Mouse (Mus musculus) cerebellum, adult 2 months (tissue): ENCODE data around the gene Plxnb3. TPM values are rescaled to one million over a fixed set of nuclear protein-coding genes. Genes with fewer than 3 reads are reported as not detected.

ENCODE experiments used
- DNase-seq, 2 experiments: peaks; one replicate each; pipeline ENCODE4 v3.0.0; 2021
- H3K27ac ChIP-seq: fragments of 200-500 bp; 2 replicates; pipeline ENCODE4 v1.5.1; 2012; ENCODE audit warnings: low read length, control low read depth, inconsistent platforms; ENCODE audit not compliant: insufficient read depth
- H3K27me3 ChIP-seq: fragments of 200-500 bp; 2 replicates; pipeline ENCODE4 v1.6.1; 2012; ENCODE audit warnings: inconsistent platforms, mild to moderate bottlenecking, low read length, moderate library complexity; ENCODE audit not compliant: control insufficient read depth, insufficient read depth
- H3K4me1 ChIP-seq: fragments of 200-500 bp; 2 replicates; pipeline ENCODE4 v1.6.1; 2011; ENCODE audit warnings: low read length; ENCODE audit not compliant: control insufficient read depth, insufficient read depth
- H3K4me3 ChIP-seq: fragments of 200-500 bp; replicated peaks from 2 replicates; pipeline ENCODE3; 2011; ENCODE audit warnings: mild to moderate bottlenecking, low read depth, low read length, control low read depth; ENCODE audit not compliant: insufficient read depth
- CTCF ChIP-seq: fragments of 200-500 bp; IDR thresholded peaks from 2 replicates; pipeline ENCODE4 v1.5.1; 2011; ENCODE audit warnings: low read depth, mild to moderate bottlenecking, control low read depth, low read length, moderate library complexity, borderline replicate concordance; ENCODE audit not compliant: insufficient read depth
- POLR2A ChIP-seq: fragments of 200-500 bp; IDR thresholded peaks from 2 replicates; pipeline ENCODE4 v1.6.1; 2011; ENCODE audit warnings: low read length, control low read depth, borderline replicate concordance; ENCODE audit not compliant: insufficient read depth
- WGBS: fragments of 180-500 bp; shearing (Covaris S2); methylation state at CpG from one replicate; pipeline ENCODE4 v1.1.7; 2018; 5-methylcytosine and 5-hydroxymethylcytosine counted together
- polyA plus RNA-seq: library from polyadenylated mRNA; depleted of rRNA; stranded (reverse); fragments of >200 nt; gene quantifications from 2 replicates; pipeline ENCODE4 v1.2.3, GENCODE M21; 2012

The Plxnb3 gene
- polyA plus RNA-seq, 1 experiment, result 32.5 TPM

- TF ChIP-seq POLR2A (no peak), CTCF (no peak)
- no peak overlapping the region for H3K4me3 ChIP-seq
- 47% methylated on average over 1 of the region's 1 CpGs for WGBS
- H3K4me1 ChIP-seq, result no peaks in the 10 kb centered on the region; the same call in 1 of the 2 replicates
- peak in 1 of 2 experiments; percentile 32 for DNase-seq
- H3K27ac ChIP-seq, result no peak overlapping the region
- no peaks in the 10 kb centered on the region for H3K27me3 ChIP-seq
Measured at GRCm38 (mm10) chrX:73765311-73765710, 8.4 kb downstream of the Plxnb3 start.

GRCm38 (mm10) chrX:73767267-73767666, 10.4 kb downstream of the Plxnb3 start:
- Histone ChIP-seq H3K4me3 (no peak overlapping the region), H3K4me1 (no peaks in the 10 kb centered on the region; the same call in 1 of the 2 replicates), H3K27ac (no peak overlapping the region), H3K27me3 (no peaks in the 10 kb centered on the region)
- TF ChIP-seq CTCF (peak; percentile 30; the same call in 1 of the 2 replicates), POLR2A (no peak)
- DNase-seq, result no peak
- WGBS, result 54% methylated on average over 9 of the region's 9 CpGs

- no peak for TF ChIP-seq CTCF
- no peak for TF ChIP-seq POLR2A
- no peaks in the 10 kb centered on the region for H3K27me3 ChIP-seq
- H3K4me3 ChIP-seq, result no peak within 1 kb of the TSS
- H3K4me1 ChIP-seq, result peaks cover 8% of the 10 kb centered on the region
- no peak for DNase-seq
- 27% methylated on average over 9 of the region's 9 CpGs for WGBS
- H3K27ac ChIP-seq, result peak within 1 kb of the TSS; percentile 23
Measured at GRCm38 (mm10) chrX:73774168-73774760, 17.4 kb downstream of the Plxnb3 start, which contains the start of gene Srpk3. TSS of gene Srpk3 (plus strand) at chrX:73774405.

- peaks cover 8% of the 10 kb centered on the region for H3K4me1 ChIP-seq
- H3K4me3 ChIP-seq, result no peak overlapping the region
- no peaks in the 10 kb centered on the region for H3K27me3 ChIP-seq
- WGBS, result 55% methylated on average over 10 of the region's 10 CpGs
- TF ChIP-seq CTCF (no peak), POLR2A (no peak)
- H3K27ac ChIP-seq, result no peak overlapping the region
- DNase-seq, result no peak
Measured at GRCm38 (mm10) chrX:73774802-73775483, 18.1 kb downstream of the Plxnb3 start.

GRCm38 (mm10) chrX:73782227-73782626, 25.3 kb downstream of the Plxnb3 start:
- WGBS, result 89% methylated on average over 3 of the region's 3 CpGs
- DNase-seq, result no peak
- Histone ChIP-seq H3K4me1 (peaks cover 3% of the 10 kb centered on the region), H3K27ac (no peak overlapping the region), H3K27me3 (no peaks in the 10 kb centered on the region), H3K4me3 (no peak overlapping the region)
- TF ChIP-seq CTCF (no peak), POLR2A (no peak)

- Histone ChIP-seq H3K4me1 (peaks cover 8% of the 10 kb centered on the region), H3K4me3 (peak overlapping the region; percentile 99), H3K27ac (peak overlapping the region; percentile 65; the same call in 1 of the 2 replicates), H3K27me3 (no peaks in the 10 kb centered on the region)
- DNase-seq, result peak in 1 of 2 experiments; percentile 22
- TF ChIP-seq POLR2A, result no peak
- TF ChIP-seq CTCF, result no peak
Measured at GRCm38 (mm10) chrX:73785666-73786065, 28.8 kb downstream of the Plxnb3 start.

- peak within 1 kb of the TSS; percentile 99 for H3K4me3 ChIP-seq
- peaks cover 8% of the 10 kb centered on the region for H3K4me1 ChIP-seq
- H3K27me3 ChIP-seq, result no peaks in the 10 kb centered on the region
- 5% methylated on average over 42 of the region's 52 CpGs for WGBS
- peak; percentile 52 for TF ChIP-seq POLR2A
- peak; percentile 44; the same call in 1 of the 2 replicates for TF ChIP-seq CTCF
- DNase-seq, result peak; percentile 93 to 96
- peak within 1 kb of the TSS; percentile 91 for H3K27ac ChIP-seq
Measured at GRCm38 (mm10) chrX:73786364-73787224, 29.7 kb downstream of the Plxnb3 start, which contains the start of the genes Idh3g and Ssr4. TSS of gene Idh3g (minus strand) at chrX:73786897. TSS of gene Ssr4 (plus strand) at chrX:73787028.
